Mouse (Mus musculus) stomach, postnatal 0 days (tissue): Measurements from ENCODE around the gene Ttc5.

Experiments used
- CTCF ChIP-seq: IDR thresholded peaks from 2 replicates; pipeline ENCODE4 v1.5.1; 2016; ENCODE audit warnings: antibody characterized with exemption, low read depth, mild to moderate bottlenecking, moderate library complexity
- EP300 ChIP-seq: optimal IDR thresholded peaks from 2 replicates; pipeline ENCODE3; 2016; ENCODE audit warnings: antibody characterized with exemption

DNA sequence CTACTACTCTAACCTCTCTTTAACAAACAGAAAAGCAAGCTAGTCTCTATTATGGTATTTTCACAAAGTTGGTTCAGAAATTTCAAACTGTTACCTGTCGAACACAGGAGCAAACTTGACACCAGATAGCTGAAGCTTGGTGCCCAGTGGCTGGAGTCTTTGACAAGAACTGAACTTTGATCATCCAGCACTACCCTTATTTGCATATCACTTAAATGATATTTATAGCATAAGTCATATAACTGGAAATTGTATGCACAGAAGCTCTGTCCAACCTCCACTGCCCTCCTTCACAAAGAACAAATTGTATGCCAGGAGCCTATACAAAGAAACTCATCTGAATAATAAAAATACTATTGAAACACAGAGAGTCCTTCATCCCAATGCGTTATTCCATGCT is 43.7 kb downstream of the Ttc5 start:
- TF ChIP-seq CTCF (no peak), EP300 (no peak)
